Mouse (Mus musculus) spleen, adult 2 months (tissue): ENCODE data around the gene Car10.

Experiments used
- CTCF ChIP-seq: fragments of 200-500 bp; IDR thresholded peaks from 2 replicates; pipeline ENCODE4 v1.5.1; 2011; ENCODE audit warnings: mild to moderate bottlenecking, inconsistent platforms; ENCODE audit not compliant: insufficient read depth, insufficient read length, insufficient replicate concordance; ENCODE audit errors: extremely low read depth
- POLR2A ChIP-seq: fragments of 200-500 bp; IDR thresholded peaks from 2 replicates; pipeline ENCODE4 v1.6.1; 2011; ENCODE audit warnings: low read depth, low read length, inconsistent platforms

DNA sequence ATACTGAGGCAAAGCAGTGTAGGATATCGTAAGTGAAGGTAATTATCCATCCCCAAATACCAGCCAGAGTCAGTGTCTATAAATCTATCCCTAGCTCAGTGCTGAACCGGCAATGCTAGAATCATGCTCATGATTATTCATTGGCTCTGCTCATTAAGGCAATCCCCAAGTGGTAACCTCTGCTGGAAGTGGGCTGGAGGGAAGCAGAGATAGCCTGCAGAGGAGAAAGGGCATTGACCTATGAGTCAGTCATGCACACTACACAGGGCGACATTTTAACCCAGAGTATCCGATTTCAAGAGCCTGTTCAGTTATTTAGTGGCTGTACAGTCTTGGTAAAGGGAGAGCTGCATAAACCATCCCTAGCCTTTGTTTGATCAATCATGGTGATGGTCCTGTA is 402.6 kb downstream of the Car10 start:
- TF ChIP-seq CTCF (no peak), POLR2A (no peak)
